Mouse (Mus musculus) kidney, postnatal 0 days (tissue): ENCODE results near the gene Gpatch1. TPM values are rescaled to one million over a fixed set of nuclear protein-coding genes. Genes with fewer than 3 reads are reported as not detected.

ENCODE experiments used
- ATAC-seq: fragments of 200-750 bp; cut with Nextera tagmentation; replicated peaks from 2 replicates; pipeline ENCODE4 v1.8.0; 2017; ENCODE audit warnings: low read depth, moderate number of reproducible peaks, moderate TSS enrichment, moderate library complexity; ENCODE audit not compliant: low FRiP score
- DNase-seq: peaks from one replicate; pipeline ENCODE4 v3.0.0-alpha.2; 2016; ENCODE audit warnings: low spot score
- H3K27ac ChIP-seq: fragments of 300-500 bp; sonication (generic); 2 replicates; pipeline ENCODE4 v1.5.1; 2014; ENCODE audit warnings: mild to moderate bottlenecking
- H3K27me3 ChIP-seq: fragments of 300-500 bp; sonication (generic); 2 replicates; pipeline ENCODE4 v1.6.1; 2014; ENCODE audit warnings: low read length, mixed read lengths; ENCODE audit not compliant: insufficient read depth
- H3K36me3 ChIP-seq: fragments of 300-500 bp; sonication (generic); 2 replicates; pipeline ENCODE4 v1.6.1; 2014; ENCODE audit warnings: low read length, mixed read lengths; ENCODE audit not compliant: insufficient read depth
- H3K4me1 ChIP-seq: fragments of 300-500 bp; sonication (generic); replicated peaks from 2 replicates; pipeline ENCODE4 v1.6.1; 2014; ENCODE audit warnings: antibody characterized with exemption, low read length, mixed read lengths; ENCODE audit not compliant: insufficient read depth
- H3K4me2 ChIP-seq: fragments of 300-500 bp; sonication (generic); 2 replicates; pipeline ENCODE4 v1.6.1; 2014; ENCODE audit warnings: mild to moderate bottlenecking, low read length, moderate library complexity, mixed read lengths
- H3K4me3 ChIP-seq: fragments of 300-500 bp; sonication (generic); replicated peaks from 2 replicates; pipeline ENCODE4 v1.5.1; 2014; ENCODE audit warnings: low read depth, low read length
- H3K9ac ChIP-seq: fragments of 300-500 bp; sonication (generic); 2 replicates; pipeline ENCODE4 v1.6.1; 2014; ENCODE audit warnings: low read depth, low read length
- H3K9me3 ChIP-seq: fragments of 300-500 bp; sonication (generic); replicated peaks from 2 replicates; pipeline ENCODE4 v1.6.1; 2016; ENCODE audit warnings: low read length, inconsistent platforms, mixed read lengths
- CTCF ChIP-seq: IDR thresholded peaks from 2 replicates; pipeline ENCODE4 v1.5.1; 2016; ENCODE audit warnings: antibody characterized with exemption, low read depth, mild to moderate bottlenecking, moderate library complexity
- WGBS: fragments of 180-500 bp; shearing (Covaris S2); extraction: QIAGEN DNeasy Blood & Tissue Kit; methylation state at CpG from one replicate; pipeline ENCODE4 v1.1.7; 2014; 5-methylcytosine and 5-hydroxymethylcytosine counted together
- polyA plus RNA-seq: library from polyadenylated mRNA; unstranded; fragments of >200 nt; fragmentation: Nextera tagmentation; extraction: Ambion mirVana; gene quantifications from 2 replicates; pipeline ENCODE4 v1.2.1, GENCODE M21; 2015

Gpatch1 gene
- polyA plus RNA-seq, 1 experiment from 2014 or later = 17.0 TPM

GRCm38 (mm10) chr7:35232796-35233455 lies 85.3 kb downstream of the Gpatch1 start:
- Histone ChIP-seq H3K4me1 (no peaks in the 10 kb centered on the region), H3K4me2 (no peak overlapping the region), H3K9ac (no peak overlapping the region), H3K9me3 (no peaks in the 10 kb centered on the region), H3K4me3 (no peak overlapping the region), H3K36me3 (no peaks in the 10 kb centered on the region), H3K27ac (no peak overlapping the region), H3K27me3 (no peaks in the 10 kb centered on the region)
- ATAC-seq (peak; percentile 18; the same call in 1 of the 2 replicates), DNase-seq (peak; percentile 71)
- no peak for TF ChIP-seq CTCF
- WGBS = 39% methylated on average over 13 of the region's 13 CpGs

DNA sequence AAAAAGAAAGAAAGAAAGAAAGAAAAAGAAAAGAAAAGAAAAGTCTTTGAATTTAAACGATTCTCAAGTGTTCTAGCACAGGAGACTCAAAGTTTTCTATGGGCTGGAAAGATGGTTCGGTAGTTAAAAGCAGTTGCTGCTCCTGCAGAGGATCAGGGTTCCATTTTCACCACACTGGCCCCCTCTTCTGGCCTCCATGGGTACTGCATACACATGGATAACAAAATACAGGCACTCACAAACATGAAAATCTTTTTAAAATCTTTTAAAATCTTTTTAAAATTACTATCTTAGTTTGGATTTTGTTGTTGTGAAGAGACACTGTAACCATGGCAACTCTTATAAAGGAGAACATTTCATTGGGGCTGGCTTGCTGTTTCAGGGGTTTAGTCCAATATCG lies 87.9 kb downstream of the Gpatch1 start:
- Histone ChIP-seq H3K9ac (no peak overlapping the region), H3K27me3 (no peaks in the 10 kb centered on the region), H3K27ac (no peak overlapping the region), H3K4me3 (no peak overlapping the region), H3K4me2 (no peak overlapping the region), H3K9me3 (no peaks in the 10 kb centered on the region), H3K4me1 (no peaks in the 10 kb centered on the region), H3K36me3 (no peaks in the 10 kb centered on the region)
- WGBS = 71% methylated on average over 3 of the region's 3 CpGs
- ATAC-seq (no peak), DNase-seq (no peak)
- peak; percentile 55 for TF ChIP-seq CTCF

Other genes with a start within 250 kb of the Gpatch1 start
- gene Cebpa, start 199.1 kb downstream of the Gpatch1 start, polyA plus RNA-seq = 1.9 and 2.3 TPM in 2 replicates
- 0.26 and 0.28 TPM in 2 replicates for gene Slc7a10, start 132.1 kb downstream of the Gpatch1 start, polyA plus RNA-seq
- 3.7 and 4.1 TPM in 2 replicates for gene Lrp3, start 102.9 kb downstream of the Gpatch1 start, polyA plus RNA-seq
- 14.6 and 15.1 TPM in 2 replicates for gene Rhpn2, start 15.7 kb upstream of the Gpatch1 start, polyA plus RNA-seq
- gene Faap24, start 78.4 kb upstream of the Gpatch1 start, polyA plus RNA-seq = 14.3 and 15.4 TPM in 2 replicates
- gene Cep89, start 78.6 kb upstream of the Gpatch1 start, polyA plus RNA-seq = 32.2 and 34.1 TPM in 2 replicates
- 31.8 and 35.1 TPM in 2 replicates for gene Slc7a9, start 130.4 kb upstream of the Gpatch1 start, polyA plus RNA-seq
- 0.38 and 0.62 TPM in 2 replicates for gene Tdrd12, start 219.3 kb upstream of the Gpatch1 start, polyA plus RNA-seq
- gene Nudt19, start 237.9 kb upstream of the Gpatch1 start, polyA plus RNA-seq = 135 and 138 TPM in 2 replicates